Mouse (Mus musculus) embryonic facial prominence, embryonic 11.5 days (tissue): ENCODE measurements at regions not wholly inside any gene's neighbourhood (a gene's known extent, or its start where the extent isn't known, plus 50 kb on each side); places are given as distances from the start of the nearest gene placed in this dataset.

ENCODE experiments used
- ATAC-seq: fragments of 200-750 bp; cut with Nextera tagmentation; replicated peaks from 2 replicates; pipeline ENCODE4 v1.8.0; 2017; ENCODE audit warnings: low read depth; ENCODE audit not compliant: insufficient number of reproducible peaks, low FRiP score, low TSS enrichment
- DNase-seq: peaks from one replicate; pipeline ENCODE4 v3.0.0-alpha.2; 2015; ENCODE audit warnings: low spot score
- H3K27ac ChIP-seq: fragments of 300-500 bp; sonication (generic); replicated peaks from 2 replicates; pipeline ENCODE4 v1.5.1; 2014; ENCODE audit warnings: mild to moderate bottlenecking, low read depth, low read length, control low read depth
- H3K27me3 ChIP-seq: fragments of 300-500 bp; sonication (generic); 2 replicates; pipeline ENCODE4 v1.6.1; 2014; ENCODE audit warnings: mild to moderate bottlenecking, low read length, moderate library complexity, mixed read lengths; ENCODE audit not compliant: control insufficient read depth, insufficient read depth
- H3K36me3 ChIP-seq: fragments of 300-500 bp; sonication (generic); replicated peaks from 2 replicates; pipeline ENCODE4 v1.6.1; 2014; ENCODE audit warnings: low read depth, mild to moderate bottlenecking, low read length, moderate library complexity, mixed read lengths; ENCODE audit not compliant: control insufficient read depth, insufficient read depth
- H3K4me1 ChIP-seq: fragments of 300-500 bp; sonication (generic); 2 replicates; pipeline ENCODE4 v1.6.1; 2014; ENCODE audit warnings: low read length, mixed read lengths; ENCODE audit not compliant: control insufficient read depth, insufficient read depth
- H3K4me2 ChIP-seq: fragments of 300-500 bp; sonication (generic); 2 replicates; pipeline ENCODE4 v1.6.1; 2014; ENCODE audit warnings: low read depth, mild to moderate bottlenecking, control low read depth, low read length, moderate library complexity
- H3K4me3 ChIP-seq: fragments of 300-500 bp; sonication (generic); 2 replicates; pipeline ENCODE4 v1.5.1; 2014; ENCODE audit warnings: low read depth, low read length, control low read depth
- H3K9ac ChIP-seq: fragments of 300-500 bp; sonication (generic); replicated peaks from 2 replicates; pipeline ENCODE4 v1.6.1; 2014; ENCODE audit warnings: mild to moderate bottlenecking, control low read depth, low read length
- H3K9me3 ChIP-seq: fragments of 300-500 bp; sonication (generic); replicated peaks from 2 replicates; pipeline ENCODE4 v1.6.1; 2016; ENCODE audit warnings: mild to moderate bottlenecking, low read length, inconsistent platforms, mixed read lengths; ENCODE audit not compliant: control insufficient read depth
- WGBS: fragments of 180-500 bp; shearing (Covaris S2); extraction: QIAGEN DNeasy Blood & Tissue Kit; methylation state at CpG from one replicate; pipeline ENCODE4 v1.1.7; 2014; 5-methylcytosine and 5-hydroxymethylcytosine counted together

- Histone ChIP-seq H3K27me3 (no peaks in the 10 kb centered on the region), H3K4me3 (no peak overlapping the region), H3K4me2 (no peak overlapping the region), H3K27ac (no peak overlapping the region), H3K9ac (no peak overlapping the region), H3K4me1 (no peaks in the 10 kb centered on the region), H3K36me3 (no peaks in the 10 kb centered on the region), H3K9me3 (no peaks in the 10 kb centered on the region)
- ATAC-seq (no peak), DNase-seq (no peak)
- WGBS, result 65% methylated on average over 2 of the region's 2 CpGs
Observed at GRCm38 (mm10) chr2:137371062-137371461, 254.6 kb upstream of the Jag1 start.

- WGBS, result 96% methylated on average over 2 of the region's 2 CpGs
- no peaks in the 10 kb centered on the region for H3K9me3 ChIP-seq
- no peaks in the 10 kb centered on the region for H3K4me1 ChIP-seq
- H3K4me3 ChIP-seq, result no peak overlapping the region
- H3K9ac ChIP-seq, result no peak overlapping the region
- H3K4me2 ChIP-seq, result no peak overlapping the region
- no peaks in the 10 kb centered on the region for H3K36me3 ChIP-seq
- H3K27me3 ChIP-seq, result no peaks in the 10 kb centered on the region
- H3K27ac ChIP-seq, result no peak overlapping the region
- no peak for ATAC-seq
- no peak for DNase-seq
Observed at GRCm38 (mm10) chr2:137363006-137363405, 246.6 kb upstream of the Jag1 start.

- 83% methylated on average over 13 of the region's 13 CpGs for WGBS
- Histone ChIP-seq H3K27me3 (no peaks in the 10 kb centered on the region), H3K4me3 (no peak overlapping the region), H3K9me3 (no peaks in the 10 kb centered on the region), H3K36me3 (no peaks in the 10 kb centered on the region), H3K4me2 (no peak overlapping the region), H3K4me1 (no peaks in the 10 kb centered on the region), H3K27ac (no peak overlapping the region), H3K9ac (no peak overlapping the region)
- no peak for DNase-seq
- no peak for ATAC-seq
Observed at GRCm38 (mm10) chr2:137357181-137357738, 240.8 kb upstream of the Jag1 start.

- Histone ChIP-seq H3K36me3 (no peaks in the 10 kb centered on the region), H3K9ac (no peak overlapping the region), H3K4me1 (no peaks in the 10 kb centered on the region), H3K27ac (no peak overlapping the region), H3K4me3 (no peak overlapping the region), H3K4me2 (no peak overlapping the region), H3K9me3 (no peaks in the 10 kb centered on the region), H3K27me3 (no peaks in the 10 kb centered on the region)
- 59% methylated on average over 2 of the region's 2 CpGs for WGBS
- ATAC-seq (no peak), DNase-seq (no peak)
Observed at GRCm38 (mm10) chr2:137343736-137344135, 227.3 kb upstream of the Jag1 start.

- Histone ChIP-seq H3K9ac (no peak overlapping the region), H3K4me2 (no peak overlapping the region), H3K36me3 (no peaks in the 10 kb centered on the region), H3K4me3 (no peak overlapping the region), H3K9me3 (no peaks in the 10 kb centered on the region), H3K27me3 (no peaks in the 10 kb centered on the region), H3K27ac (no peak overlapping the region), H3K4me1 (no peaks in the 10 kb centered on the region)
- ATAC-seq (no peak), DNase-seq (no peak)
- 88% methylated on average over 8 of the region's 8 CpGs for WGBS
Observed at GRCm38 (mm10) chr2:137329995-137330394, 213.6 kb upstream of the Jag1 start.

- no peak for ATAC-seq
- WGBS, result 81% methylated on average over 5 of the region's 5 CpGs
- no peak overlapping the region for H3K4me3 ChIP-seq
Observed at GRCm38 (mm10) chr2:137323445-137323844, 207.0 kb upstream of the Jag1 start.

GRCm38 (mm10) chr2:137310511-137310910 lies 194.1 kb upstream of the Jag1 start:
- DNase-seq (no peak), ATAC-seq (no peak)
- Histone ChIP-seq H3K4me1 (no peaks in the 10 kb centered on the region), H3K4me3 (no peak overlapping the region), H3K4me2 (no peak overlapping the region), H3K9ac (no peak overlapping the region), H3K27me3 (no peaks in the 10 kb centered on the region), H3K9me3 (no peaks in the 10 kb centered on the region), H3K36me3 (no peaks in the 10 kb centered on the region), H3K27ac (no peak overlapping the region)
- WGBS, result 91% methylated on average over 4 of the region's 4 CpGs

More at GRCm38 (mm10) chr2:137323445-137323844, 207.0 kb upstream of the Jag1 start:
- no peak for DNase-seq
- Histone ChIP-seq H3K36me3 (no peaks in the 10 kb centered on the region), H3K27ac (no peak overlapping the region), H3K9me3 (no peaks in the 10 kb centered on the region), H3K4me2 (no peak overlapping the region), H3K4me1 (no peaks in the 10 kb centered on the region), H3K27me3 (no peaks in the 10 kb centered on the region), H3K9ac (no peak overlapping the region)

GRCm38 (mm10) chr2:137308116-137308515 lies 191.7 kb upstream of the Jag1 start:
- Histone ChIP-seq H3K4me3 (no peak overlapping the region), H3K27ac (no peak overlapping the region), H3K27me3 (no peaks in the 10 kb centered on the region), H3K9ac (no peak overlapping the region), H3K4me1 (no peaks in the 10 kb centered on the region), H3K36me3 (no peaks in the 10 kb centered on the region), H3K4me2 (no peak overlapping the region), H3K9me3 (no peaks in the 10 kb centered on the region)
- DNase-seq (no peak), ATAC-seq (no peak)
- WGBS, result 86% methylated on average over 9 of the region's 9 CpGs
